In the genomic region with DNA sequence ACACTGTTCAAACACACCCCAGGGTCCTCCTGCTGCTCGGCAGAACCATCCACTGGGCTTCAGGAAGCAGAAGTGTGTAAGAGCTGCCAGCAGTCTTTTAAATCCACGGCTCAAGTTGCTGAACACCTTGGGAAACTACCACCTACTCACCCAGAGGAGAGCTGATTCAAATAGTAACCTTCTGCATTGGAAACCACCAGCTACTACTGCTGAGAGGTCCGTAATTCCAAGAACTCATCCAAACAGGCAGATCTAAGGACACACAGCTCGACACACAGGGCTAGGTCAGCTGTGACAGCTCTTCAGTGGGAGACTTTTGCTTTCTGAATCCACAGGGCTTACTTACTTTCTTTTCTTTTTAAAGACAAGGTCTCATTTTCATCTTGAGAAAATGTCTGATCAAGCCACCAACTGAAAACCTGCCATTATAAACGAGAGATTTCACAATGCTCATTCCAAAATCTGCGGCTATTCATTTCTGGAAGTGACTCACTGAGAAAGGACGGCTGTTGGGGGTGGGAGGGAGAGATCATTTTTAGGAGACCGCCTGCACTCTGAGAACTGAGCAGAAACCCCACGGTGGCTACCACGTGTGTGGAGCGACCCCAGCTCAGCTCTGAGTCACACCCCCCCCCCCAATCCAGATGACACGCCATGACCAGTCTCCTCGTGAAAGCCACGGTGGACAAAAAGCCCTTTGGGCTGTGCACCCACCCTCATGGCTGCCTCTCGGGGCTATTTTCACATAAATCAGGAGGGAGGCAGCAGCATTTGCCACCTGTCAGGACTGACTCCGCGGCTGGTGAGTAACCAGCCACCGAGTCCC, we compare ENCODE assay signal across 7 mouse cellular contexts.
DNase-seq lines count a peak whose midpoint lies in the region; ATAC-seq and TF ChIP-seq lines count a peak whose summit lies in the region.

No protein-coding gene starts in this region.

- peaks cover 84% of the 10 kb centered on the region for H3K36me3 ChIP-seq in C2C12 (ENCODE audit: control insufficient read depth, insufficient read depth)
- no peaks in the 10 kb centered on the region for H3K36me3 ChIP-seq in heart, embryonic 14.5 days (ENCODE audit: control insufficient read depth, insufficient read depth, low read length)
- H3K36me3 ChIP-seq in liver, postnatal 0 days (replicated peaks; ENCODE audit: insufficient read depth, low read length): peaks cover 2% of the 10 kb centered on the region; the same call in 1 of the 2 replicates
- H3K36me3 ChIP-seq in splenic B cell, adult 2 months (ENCODE audit: control insufficient read depth, insufficient read depth, low read length, poor library complexity, severe bottlenecking): peaks cover 21% of the 10 kb centered on the region

- H3K9me3 ChIP-seq in heart, embryonic 14.5 days (ENCODE audit: control insufficient read depth, low read length): no peaks in the 10 kb centered on the region
- H3K9me3 ChIP-seq in liver, postnatal 0 days (ENCODE audit: low read length): no peaks in the 10 kb centered on the region

- no peak for ATAC-seq in heart, embryonic 14.5 days (ENCODE audit: insufficient number of reproducible peaks, insufficient read depth, low FRiP score, low read depth)
- no peak for ATAC-seq in liver, postnatal 0 days

- peak overlapping the region; percentile 52 for H3K4me2 ChIP-seq in heart, embryonic 14.5 days (ENCODE audit: low read length)
- H3K4me2 ChIP-seq in liver, postnatal 0 days (ENCODE audit: low read depth, low read length): peak overlapping the region; percentile 7; the same call in 1 of the 2 replicates

- H3ac ChIP-seq in C2C12 (ENCODE audit: control insufficient read depth, insufficient read length, low read depth): peak overlapping the region; percentile 86

- no peak for TF ChIP-seq EP300 in liver, postnatal 0 days (IDR thresholded peaks at IDR 0.05; ENCODE audit: low read depth)

- peaks cover 8 to 15% of the 10 kb centered on the region in 2 experiments; a peak in 3 of 4 replicates for H3K4me1 ChIP-seq in heart, embryonic 14.5 days (ENCODE audit: control insufficient read depth in 2 of 2, insufficient read depth in 2 of 2, low read length in 2 of 2)
- no peaks in the 10 kb centered on the region; the same call in 1 of the 2 replicates for H3K4me1 ChIP-seq in liver, postnatal 0 days (ENCODE audit: insufficient read depth)

- DNase-seq in Muller cell, postnatal 12 days (ENCODE audit: inconsistent ontology term): peak; percentile 97
- no peak for DNase-seq in liver, postnatal 0 days
- DNase-seq in splenic B cell, adult 2 months (ENCODE audit: low read depth, low spot score): peak; percentile 26
- no peak for DNase-seq in ovary, postnatal 10 days (ENCODE audit: low spot score)
- DNase-seq in right cerebral cortex, postnatal 25 days: no peak

- H3K27ac ChIP-seq in heart, embryonic 14.5 days (replicated peaks in 1 of 2; ENCODE audit: control insufficient read depth in 1 of 2, insufficient read depth in 1 of 2, low read depth in 2 of 2, low read length in 2 of 2): no peak overlapping the region
- H3K27ac ChIP-seq in liver, postnatal 0 days (ENCODE audit: low read depth): peak overlapping the region; percentile 16; the same call in 1 of the 2 replicates

- no peaks in the 10 kb centered on the region for H3K27me3 ChIP-seq in C2C12 (ENCODE audit: control insufficient read depth, insufficient read depth, insufficient read length)
- no peaks in the 10 kb centered on the region for H3K27me3 ChIP-seq in heart, embryonic 14.5 days (ENCODE audit: control insufficient read depth, insufficient read depth, low read length)
- no peaks in the 10 kb centered on the region for H3K27me3 ChIP-seq in liver, postnatal 0 days (ENCODE audit: insufficient read depth, low read length)
- H3K27me3 ChIP-seq in splenic B cell, adult 2 months (ENCODE audit: control insufficient read depth, insufficient read depth, low read length, poor library complexity, severe bottlenecking): no peaks in the 10 kb centered on the region; the same call in 1 of the 2 replicates

- peaks cover 88% of the 10 kb centered on the region for H3K79me2 ChIP-seq in C2C12 (ENCODE audit: control insufficient read depth, insufficient read depth)

- no peak for TF ChIP-seq CTCF in C2C12 (IDR thresholded peaks at IDR 0.05; ENCODE audit: control insufficient read depth, insufficient read depth, insufficient read length)
- TF ChIP-seq CTCF in liver, postnatal 0 days (IDR thresholded peaks at IDR 0.05; ENCODE audit: low read depth): no peak

- H3K9ac ChIP-seq in heart, embryonic 14.5 days (ENCODE audit: low read length): no peak overlapping the region; the same call in 1 of the 2 replicates
- H3K9ac ChIP-seq in liver, postnatal 0 days (replicated peaks): no peak overlapping the region

- H3K4me3 ChIP-seq in C2C12 (ENCODE audit: insufficient read depth, poor library complexity, severe bottlenecking): peak overlapping the region; percentile 60
- H3K4me3 ChIP-seq in heart, embryonic 14.5 days (ENCODE audit: control insufficient read depth in 1 of 2, insufficient read depth in 1 of 2, low read depth in 1 of 2, low read length in 2 of 2): peak overlapping the region; percentile 3 to 7; a peak in 1 of 4 replicates
- no peak overlapping the region for H3K4me3 ChIP-seq in liver, postnatal 0 days (ENCODE audit: low read depth, low read length)

- H3K79me3 ChIP-seq in C2C12 (ENCODE audit: low read depth): peaks cover 65% of the 10 kb centered on the region

- WGBS in heart, embryonic 14.5 days: 41% methylated on average over 18 of the region's 18 CpGs
- 38% methylated on average over 18 of the region's 18 CpGs for WGBS in liver, postnatal 0 days (ENCODE audit: insufficient replicate concordance)

TF ChIP-seq in C2C12, 6 proteins besides CTCF, POLR2A, EP300 and RAD21:
- TF ChIP-seq MYOD1 (IDR thresholded peaks at IDR 0.05; ENCODE audit: control insufficient read depth, insufficient read length, low read depth) (peak; percentile 90), MAX (IDR thresholded peaks at IDR 0.05) (peak; percentile 86), MYOG (IDR thresholded peaks at IDR 0.05; ENCODE audit: control insufficient read depth, extremely low read depth, insufficient read length) (no peak), CEBPB (IDR thresholded peaks at IDR 0.05; ENCODE audit: low read depth) (peak; percentile 98), FOSL1 (IDR thresholded peaks at IDR 0.05; ENCODE audit: insufficient read depth, low read length, poor library complexity, severe bottlenecking) (peak; percentile 64), USF1 (IDR thresholded peaks at IDR 0.05; ENCODE audit: low read depth) (peak; percentile 58)

Comparison
In these comparisons a context has a peak if more than half of its experiments do, and no peak if none do; other contexts are left out.
1. DNase-seq: peak in Muller cell, postnatal 12 days (single experiment) and splenic B cell, adult 2 months (single experiment); none in liver, postnatal 0 days (single experiment), ovary, postnatal 10 days (single experiment) and right cerebral cortex, postnatal 25 days (single experiment).